10 mouse cellular contexts compared by ENCODE assay signal in genomic region chr4:150599119-150599992, GRCm38 (mm10). TPM values are rescaled to one million over a fixed set of nuclear protein-coding genes. Genes with fewer than 3 reads are reported as not detected.
DNase-seq lines count a peak whose midpoint lies in the region; ATAC-seq and TF ChIP-seq lines count a peak whose summit lies in the region.
"Had no signal": no experiment of that assay in that cellular context is flagged by ENCODE, and none has a peak within 500 bp of the region (broad histone marks: within the 10 kb centered on the region; RNA-seq: fewer than 3 reads in every experiment).

No protein-coding gene starts in this region.

- H3K36me3 ChIP-seq in heart, adult 2 months (ENCODE audit: control insufficient read depth, insufficient read depth, low read length) = peaks cover 6% of the 10 kb centered on the region; the same call in 1 of the 2 replicates
- H3K36me3 ChIP-seq in embryonic facial prominence, embryonic 11.5 days (replicated peaks; ENCODE audit: control insufficient read depth, insufficient read depth, low read depth, low read length) = no peaks in the 10 kb centered on the region
- H3K36me3 ChIP-seq in intestine, postnatal 0 days (ENCODE audit: control insufficient read depth, insufficient read depth) = no peaks in the 10 kb centered on the region; the same call in 1 of the 2 replicates
- H3K36me3 ChIP-seq in lung, postnatal 0 days (ENCODE audit: insufficient read depth, low read length) = no peaks in the 10 kb centered on the region

- TF ChIP-seq CTCF in heart, adult 2 months (IDR thresholded peaks at IDR 0.05) = no peak; the same call in 1 of the 2 replicates
- TF ChIP-seq CTCF in intestine, postnatal 0 days (IDR thresholded peaks at IDR 0.05; ENCODE audit: low read depth) = no peak
- TF ChIP-seq CTCF in lung, postnatal 0 days (IDR thresholded peaks at IDR 0.05) = no peak

- no peak for TF ChIP-seq POLR2A in heart, adult 2 months (IDR thresholded peaks at IDR 0.05; ENCODE audit: insufficient read depth, low read depth, low read length)

- no peak for DNase-seq in heart, adult 2 months
- DNase-seq in heart, postnatal 36 days = no peak
- DNase-seq in embryonic facial prominence, embryonic 11.5 days (ENCODE audit: low spot score) = no peak
- DNase-seq in lung, postnatal 0 days (ENCODE audit: low spot score) = peak; percentile 53
- no peak for DNase-seq in right cerebral cortex, adult 18-20 months
- no peak for DNase-seq in natural killer cell, adult 2 months (ENCODE audit: low spot score in 2 of 2)

- peaks cover 15% of the 10 kb centered on the region for H3K4me1 ChIP-seq in heart, adult 2 months (ENCODE audit: control insufficient read depth, insufficient read depth, low read length)
- 0 out of 2 replicates have a peak, but pooled peaks cover 2% of the 10 kb centered on the region for H3K4me1 ChIP-seq in embryonic facial prominence, embryonic 11.5 days (ENCODE audit: control insufficient read depth, insufficient read depth, low read length)
- no peaks in the 10 kb centered on the region for H3K4me1 ChIP-seq in intestine, postnatal 0 days (replicated peaks; ENCODE audit: control insufficient read depth, insufficient read depth, low read length)
- peaks cover 12% of the 10 kb centered on the region; the same call in 1 of the 2 replicates for H3K4me1 ChIP-seq in lung, postnatal 0 days (ENCODE audit: insufficient read depth, low read depth, low read length)

- no peak overlapping the region for H3K4me2 ChIP-seq in embryonic facial prominence, embryonic 11.5 days (ENCODE audit: low read depth, low read length)
- H3K4me2 ChIP-seq in intestine, postnatal 0 days (replicated peaks; ENCODE audit: low read depth) = no peak overlapping the region
- no peak overlapping the region for H3K4me2 ChIP-seq in lung, postnatal 0 days (replicated peaks; ENCODE audit: low read depth, low read length)

- no peak for ATAC-seq in embryonic facial prominence, embryonic 11.5 days (replicated peaks; ENCODE audit: insufficient number of reproducible peaks, low FRiP score, low TSS enrichment, low read depth)
- ATAC-seq in intestine, postnatal 0 days = no peak
- peak; percentile 79 for ATAC-seq in lung, postnatal 0 days
- no peak for ATAC-seq in cerebellum, adult (ENCODE audit: insufficient number of reproducible peaks, low FRiP score, low TSS enrichment)

- TF ChIP-seq EP300 in heart, adult 2 months (IDR thresholded peaks at IDR 0.05; ENCODE audit: insufficient read depth, low read depth, low read length) = no peak
- TF ChIP-seq EP300 in lung, postnatal 0 days (IDR thresholded peaks at IDR 0.05) = peak; percentile 63

- no peaks in the 10 kb centered on the region for H3K27me3 ChIP-seq in heart, adult 2 months (ENCODE audit: control insufficient read depth, insufficient read depth, low read length)
- H3K27me3 ChIP-seq in embryonic facial prominence, embryonic 11.5 days (ENCODE audit: control insufficient read depth, insufficient read depth, low read length) = no peaks in the 10 kb centered on the region
- H3K27me3 ChIP-seq in intestine, postnatal 0 days (replicated peaks; ENCODE audit: control insufficient read depth, insufficient read depth, low read length) = no peaks in the 10 kb centered on the region
- no peaks in the 10 kb centered on the region for H3K27me3 ChIP-seq in lung, postnatal 0 days (replicated peaks; ENCODE audit: insufficient read depth, low read length)

- H3K9ac ChIP-seq in heart, adult 2 months (ENCODE audit: low read depth, low read length) = no peak overlapping the region
- no peak overlapping the region; the same call in 1 of the 2 replicates for H3K9ac ChIP-seq in embryonic facial prominence, embryonic 11.5 days (replicated peaks; ENCODE audit: low read length)
- no peak overlapping the region for H3K9ac ChIP-seq in intestine, postnatal 0 days (ENCODE audit: low read depth, low read length)
- H3K9ac ChIP-seq in lung, postnatal 0 days (replicated peaks; ENCODE audit: low read depth) = no peak overlapping the region
- H3K9ac ChIP-seq: forebrain, postnatal 0 days had no signal

- 39% methylated on average over 3 of the region's 3 CpGs for WGBS in heart, adult 2 months
- 69% methylated on average over 3 of the region's 3 CpGs for WGBS in embryonic facial prominence, embryonic 11.5 days
- WGBS in intestine, postnatal 0 days = 45% methylated on average over 3 of the region's 3 CpGs
- WGBS in lung, postnatal 0 days = 36% methylated on average over 3 of the region's 3 CpGs

- H3K79me2 ChIP-seq in heart, adult 2 months (replicated peaks; ENCODE audit: control insufficient read depth, insufficient read depth, low read length) = peaks cover 12% of the 10 kb centered on the region

- H3K4me3 ChIP-seq in heart, adult 2 months = no peak overlapping the region
- no peak overlapping the region for H3K4me3 ChIP-seq in embryonic facial prominence, embryonic 11.5 days (ENCODE audit: low read depth, low read length)
- no peak overlapping the region for H3K4me3 ChIP-seq in intestine, postnatal 0 days (ENCODE audit: low read depth, low read length)
- no peak overlapping the region for H3K4me3 ChIP-seq in lung, postnatal 0 days (ENCODE audit: low read depth, low read length)
- H3K4me3 ChIP-seq: myocyte had no signal

- intact Hi-C loops in heart, adult 2 months (cut with DNase I) = no loop called here
- intact Hi-C loops in heart, postnatal 36 days (cut with DNase I) = no loop called here

- 0 out of 2 replicates have a peak overlapping the region, but pooled peaks have one; percentile 10 for H3K27ac ChIP-seq in heart, adult 2 months
- H3K27ac ChIP-seq in embryonic facial prominence, embryonic 11.5 days (replicated peaks; ENCODE audit: low read depth, low read length) = peak overlapping the region; percentile 41
- peak overlapping the region; percentile 9; the same call in 1 of the 2 replicates for H3K27ac ChIP-seq in intestine, postnatal 0 days (ENCODE audit: low read depth, low read length)
- H3K27ac ChIP-seq in lung, postnatal 0 days (ENCODE audit: low read length) = peak overlapping the region; percentile 43

- H3K9me3 ChIP-seq in embryonic facial prominence, embryonic 11.5 days (replicated peaks; ENCODE audit: control insufficient read depth, low read length) = no peaks in the 10 kb centered on the region
- no peaks in the 10 kb centered on the region for H3K9me3 ChIP-seq in intestine, postnatal 0 days (ENCODE audit: control insufficient read depth)
- H3K9me3 ChIP-seq in lung, postnatal 0 days (ENCODE audit: low read length) = no peaks in the 10 kb centered on the region

RNA-seq across cellular contexts. Expression of gene Slc45a1, which starts 52.6 kb away (rescaled TPM):
- not detected for total RNA-seq in heart, adult 2 months (2021)
- polyA plus RNA-seq in heart, adult 2 months (2012; rRNA removed) = not detected in 2 replicates
- total RNA-seq in heart, postnatal 36 days (2021) = not detected
- 0.86 and 0.98 TPM in 2 replicates for polyA plus RNA-seq in embryonic facial prominence, embryonic 11.5 days (2014; fragmentation: Nextera tagmentation; extraction: Ambion mirVana)
- polyA plus RNA-seq in intestine, postnatal 0 days (2015; fragmentation: Nextera tagmentation; extraction: Ambion mirVana) = 0.75 and 0.81 TPM in 2 replicates
- polyA plus RNA-seq in lung, postnatal 0 days (2015; fragmentation: Nextera tagmentation; extraction: Ambion mirVana) = 0.04 TPM in 1 of 2 replicates, not detected in the other
- polyA plus RNA-seq: myocyte had no signal
